13 mouse cellular contexts compared by ENCODE assay signal in genomic region chr6:146439071-146439818, GRCm38 (mm10).
DNase-seq lines count a peak whose midpoint lies in the region.
"Had no signal": no experiment of that assay in that cellular context is flagged by ENCODE, and none has a peak within 500 bp of the region (broad histone marks: within the 10 kb centered on the region; RNA-seq: fewer than 3 reads in every experiment).

No protein-coding gene starts in this region.

- intact Hi-C loops in left cerebral cortex, postnatal 25 days (cut with DNase I): no loop called here
- intact Hi-C loops in left cerebral cortex, postnatal 10 days (cut with DNase I): no loop called here

- peak; percentile 27 to 36 for DNase-seq in adrenal gland, postnatal 36 days
- DNase-seq in adrenal gland, postnatal 25 days: no peak
- DNase-seq in left cerebral cortex, postnatal 25 days (ENCODE audit: low spot score in 2 of 2): peak; percentile 9 to 45
- no peak for DNase-seq in left cerebral cortex, postnatal 10 days (ENCODE audit: extremely low spot score in 1 of 2, low spot score in 2 of 2)
- DNase-seq in right cerebral cortex, adult 2 months (ENCODE audit: low spot score in 2 of 2): peak; percentile 25 to 38
- DNase-seq in right cerebral cortex, postnatal 10 days (ENCODE audit: low spot score in 2 of 2): no peak
- DNase-seq in thymus, postnatal 36 days: no peak
- DNase-seq: cerebellum, adult 11 months; cerebellum, adult 9-10 months; cerebellum, postnatal 36 days; heart, postnatal 14 days; kidney, adult 2 months; kidney, postnatal 4 days had no signal

Comparison
In these comparisons a context has a peak if more than half of its experiments do, and no peak if none do; other contexts are left out.
1. DNase-seq: peak in adrenal gland, postnatal 36 days (2 of 2), left cerebral cortex, postnatal 25 days (2 of 2) and right cerebral cortex, adult 2 months (2 of 2); none in adrenal gland, postnatal 25 days (single experiment), left cerebral cortex, postnatal 10 days (0 of 2), right cerebral cortex, postnatal 10 days (0 of 2) and thymus, postnatal 36 days (0 of 2).